Mouse (Mus musculus) stomach, postnatal 0 days (tissue): Measurements from ENCODE around the gene Shroom3. TPM values are rescaled to one million over a fixed set of nuclear protein-coding genes. Genes with fewer than 3 reads are reported as not detected.

Experiments
- ATAC-seq: fragments of 200-750 bp; cut with Nextera tagmentation; 2 replicates; pipeline ENCODE4 v1.8.0; 2017; ENCODE audit not compliant: low FRiP score, low TSS enrichment
- DNase-seq: peaks from one replicate; pipeline ENCODE4 v3.0.0-alpha.2; 2016; ENCODE audit warnings: low spot score
- H3K27ac ChIP-seq: fragments of 300-500 bp; sonication (generic); replicated peaks from 2 replicates; pipeline ENCODE4 v1.5.1; 2014; ENCODE audit warnings: mild to moderate bottlenecking, control low read depth
- H3K27me3 ChIP-seq: fragments of 300-500 bp; sonication (generic); 2 replicates; pipeline ENCODE4 v1.6.1; 2014; ENCODE audit warnings: low read length; ENCODE audit not compliant: control insufficient read depth, insufficient read depth
- H3K36me3 ChIP-seq: fragments of 300-500 bp; sonication (generic); 2 replicates; pipeline ENCODE4 v1.6.1; 2014; ENCODE audit warnings: low read length, mixed read lengths; ENCODE audit not compliant: control insufficient read depth, insufficient read depth
- H3K4me1 ChIP-seq: fragments of 300-500 bp; sonication (generic); replicated peaks from 2 replicates; pipeline ENCODE4 v1.6.1; 2014; ENCODE audit warnings: antibody characterized with exemption; ENCODE audit not compliant: control insufficient read depth, insufficient read depth
- H3K4me2 ChIP-seq: fragments of 300-500 bp; sonication (generic); replicated peaks from 2 replicates; pipeline ENCODE4 v1.6.1; 2014; ENCODE audit warnings: low read depth, mild to moderate bottlenecking, control low read depth, moderate library complexity
- H3K4me3 ChIP-seq: fragments of 300-500 bp; sonication (generic); 2 replicates; pipeline ENCODE4 v1.5.1; 2014; ENCODE audit warnings: low read depth, low read length, control low read depth
- H3K9ac ChIP-seq: fragments of 300-500 bp; sonication (generic); 2 replicates; pipeline ENCODE4 v1.6.1; 2014; ENCODE audit warnings: mild to moderate bottlenecking, low read length, control low read depth, mixed read lengths
- H3K9me3 ChIP-seq: fragments of 300-500 bp; sonication (generic); 2 replicates; pipeline ENCODE4 v1.6.1; 2016; ENCODE audit warnings: low read length; ENCODE audit not compliant: control insufficient read depth
- CTCF ChIP-seq: IDR thresholded peaks from 2 replicates; pipeline ENCODE4 v1.5.1; 2016; ENCODE audit warnings: antibody characterized with exemption, low read depth, mild to moderate bottlenecking, moderate library complexity
- EP300 ChIP-seq: optimal IDR thresholded peaks from 2 replicates; pipeline ENCODE3; 2016; ENCODE audit warnings: antibody characterized with exemption
- WGBS: fragments of 180-500 bp; shearing (Covaris S2); extraction: QIAGEN DNeasy Blood & Tissue Kit; methylation state at CpG from one replicate; pipeline ENCODE4 v1.1.7; 2014; 5-methylcytosine and 5-hydroxymethylcytosine counted together
- polyA plus RNA-seq: library from polyadenylated mRNA; unstranded; fragments of >200 nt; fragmentation: Nextera tagmentation; extraction: Ambion mirVana; gene quantifications from 2 replicates; pipeline ENCODE4 v1.2.1, GENCODE M21; 2015

Shroom3 gene
- polyA plus RNA-seq, 1 experiment from 2014 or later: 11.4 TPM

DNA sequence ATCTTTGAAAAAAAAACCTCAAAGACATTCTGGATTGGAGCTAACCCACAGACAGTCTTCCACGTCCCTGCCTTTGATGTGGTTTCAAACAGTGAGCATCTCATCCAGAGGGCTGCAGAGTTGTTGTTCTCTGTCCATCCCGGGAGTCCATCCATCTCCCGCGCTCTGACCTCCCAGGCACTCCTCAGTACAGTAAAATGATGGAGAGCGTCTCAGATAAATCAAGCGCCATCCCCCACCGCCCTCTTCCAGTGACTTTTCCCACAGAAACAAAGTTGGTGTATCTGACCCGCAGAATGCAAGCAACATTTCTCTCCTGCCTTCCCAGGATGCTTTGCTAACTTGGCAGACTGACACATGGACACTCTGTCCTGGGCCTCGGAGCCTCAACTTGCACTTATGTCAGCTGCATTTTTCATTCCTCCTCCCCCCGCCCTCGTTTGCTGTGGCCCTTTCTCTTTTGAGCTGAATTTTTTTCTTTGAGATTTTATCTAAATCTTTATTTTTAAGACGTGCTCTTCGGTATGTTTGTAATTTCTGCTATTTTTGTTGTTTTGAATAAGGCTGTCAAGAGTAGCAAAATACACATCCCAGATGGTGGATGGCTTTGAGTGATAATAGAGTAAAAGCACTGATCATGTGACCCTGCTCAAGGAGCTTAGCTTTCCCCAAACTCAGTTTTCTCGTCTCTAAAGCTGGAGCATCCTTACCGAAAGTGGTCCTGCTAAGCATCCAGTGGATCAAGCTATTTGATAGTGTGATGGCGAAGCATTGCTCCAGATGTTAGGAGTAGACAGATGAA, 9.2 kb downstream of the Shroom3 start:
- H3K36me3 ChIP-seq: no peaks in the 10 kb centered on the region
- H3K27me3 ChIP-seq: no peaks in the 10 kb centered on the region
- 43% methylated on average over 16 of the region's 16 CpGs for WGBS
- no peak overlapping the region for H3K4me3 ChIP-seq
- H3K27ac ChIP-seq: no peak overlapping the region
- no peaks in the 10 kb centered on the region for H3K9me3 ChIP-seq
- no peak for DNase-seq
- no peak for ATAC-seq
- no peaks in the 10 kb centered on the region for H3K4me1 ChIP-seq
- no peak for TF ChIP-seq CTCF
- TF ChIP-seq EP300: no peak
- no peak overlapping the region for H3K9ac ChIP-seq
- peak overlapping the region; percentile 14; the same call in 1 of the 2 replicates for H3K4me2 ChIP-seq

- H3K4me1 ChIP-seq: no peaks in the 10 kb centered on the region
- no peak overlapping the region for H3K4me2 ChIP-seq
- no peaks in the 10 kb centered on the region for H3K9me3 ChIP-seq
- 82% methylated on average over 3 of the region's 3 CpGs for WGBS
- ATAC-seq: no peak
- H3K4me3 ChIP-seq: no peak overlapping the region
- no peak overlapping the region for H3K27ac ChIP-seq
- DNase-seq: no peak
- no peak overlapping the region for H3K9ac ChIP-seq
- TF ChIP-seq EP300 (no peak), CTCF (0 out of 2 replicates have a peak, but pooled peaks have one; percentile 28)
- no peaks in the 10 kb centered on the region for H3K27me3 ChIP-seq
- H3K36me3 ChIP-seq: no peaks in the 10 kb centered on the region
Observed at GRCm38 (mm10) chr5:92693744-92694143, 10.5 kb downstream of the Shroom3 start.

DNA sequence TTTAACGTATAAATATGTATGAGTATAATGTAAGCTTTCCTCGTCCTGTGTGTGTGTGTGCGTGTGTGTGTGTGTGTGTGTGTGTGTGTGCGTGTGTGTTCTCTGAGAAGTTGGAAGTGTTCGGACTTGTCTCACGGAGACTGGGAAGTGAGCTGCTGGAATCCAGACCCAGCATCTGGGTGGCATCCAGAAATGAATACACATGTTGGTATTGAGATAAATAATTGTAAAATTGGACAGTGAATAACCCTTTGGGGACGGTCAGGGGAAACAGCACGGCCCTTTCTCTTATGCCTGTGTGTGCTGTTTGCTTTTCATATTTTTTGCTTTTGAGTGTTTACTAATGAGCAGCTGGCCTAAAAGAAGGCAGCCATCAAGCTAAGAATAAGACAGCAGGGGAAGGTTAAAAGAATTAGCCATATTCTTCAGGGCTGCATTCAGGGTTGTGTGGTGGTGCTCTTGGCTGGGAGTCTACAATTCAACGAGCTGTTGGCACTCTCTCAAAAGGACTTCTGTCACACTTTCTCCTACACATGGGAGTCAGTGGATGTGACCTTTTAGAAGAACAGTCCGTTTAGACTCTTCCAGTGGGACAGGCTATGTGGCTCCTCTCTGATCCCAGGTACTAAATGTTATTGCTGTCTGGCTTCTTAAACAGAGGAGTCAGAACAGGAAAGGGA, 11.2 kb downstream of the Shroom3 start:
- Histone ChIP-seq H3K9me3 (no peaks in the 10 kb centered on the region), H3K9ac (no peak overlapping the region), H3K4me2 (no peak overlapping the region), H3K4me3 (no peak overlapping the region), H3K36me3 (no peaks in the 10 kb centered on the region), H3K27me3 (no peaks in the 10 kb centered on the region), H3K4me1 (no peaks in the 10 kb centered on the region), H3K27ac (no peak overlapping the region)
- TF ChIP-seq CTCF: no peak
- TF ChIP-seq EP300: no peak
- DNase-seq: no peak
- ATAC-seq: no peak
- WGBS: 55% methylated on average over 10 of the region's 10 CpGs

DNA sequence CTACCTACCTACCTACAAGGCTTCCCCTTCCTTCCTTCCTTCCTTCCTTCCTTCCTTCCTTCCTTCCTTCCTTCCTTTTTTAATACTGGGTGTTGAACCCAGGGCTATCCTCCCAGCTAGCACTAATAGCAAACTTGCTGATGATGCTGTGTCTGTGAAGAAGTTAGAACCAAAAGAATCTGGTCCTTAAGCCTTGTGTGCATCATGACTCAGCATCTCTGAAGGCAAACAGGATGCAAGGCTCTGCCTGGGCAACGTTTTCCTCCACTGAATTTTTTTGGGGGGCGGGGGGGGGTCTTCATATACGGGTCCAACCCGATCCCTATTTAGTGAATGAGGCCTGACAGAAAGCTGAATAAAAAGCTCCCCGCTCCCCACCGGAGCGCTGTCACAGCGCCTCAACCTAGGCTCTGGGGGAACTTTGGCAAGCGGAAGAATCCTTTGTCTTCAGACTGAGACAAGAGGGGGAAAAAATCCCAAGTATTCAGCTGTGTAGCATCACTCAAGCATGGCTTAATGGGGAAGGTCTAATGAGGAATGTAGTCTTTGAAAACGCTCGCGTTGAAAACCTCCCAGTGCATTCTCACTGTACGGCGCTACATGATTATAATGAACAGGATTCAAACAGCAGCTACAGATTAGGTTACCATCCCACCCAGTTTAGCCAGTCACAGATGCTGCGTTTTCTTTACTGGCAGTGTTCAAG, 15.0 kb downstream of the Shroom3 start:
- ATAC-seq: no peak
- Histone ChIP-seq H3K4me3 (peak overlapping the region; percentile 8; the same call in 1 of the 2 replicates), H3K36me3 (no peaks in the 10 kb centered on the region), H3K27me3 (no peaks in the 10 kb centered on the region), H3K4me2 (peak overlapping the region; percentile 35), H3K9ac (no peak overlapping the region), H3K4me1 (no peaks in the 10 kb centered on the region), H3K27ac (no peak overlapping the region), H3K9me3 (no peaks in the 10 kb centered on the region)
- DNase-seq: no peak
- TF ChIP-seq EP300 (no peak), CTCF (no peak)
- WGBS: 5% methylated on average over 15 of the region's 15 CpGs

DNA sequence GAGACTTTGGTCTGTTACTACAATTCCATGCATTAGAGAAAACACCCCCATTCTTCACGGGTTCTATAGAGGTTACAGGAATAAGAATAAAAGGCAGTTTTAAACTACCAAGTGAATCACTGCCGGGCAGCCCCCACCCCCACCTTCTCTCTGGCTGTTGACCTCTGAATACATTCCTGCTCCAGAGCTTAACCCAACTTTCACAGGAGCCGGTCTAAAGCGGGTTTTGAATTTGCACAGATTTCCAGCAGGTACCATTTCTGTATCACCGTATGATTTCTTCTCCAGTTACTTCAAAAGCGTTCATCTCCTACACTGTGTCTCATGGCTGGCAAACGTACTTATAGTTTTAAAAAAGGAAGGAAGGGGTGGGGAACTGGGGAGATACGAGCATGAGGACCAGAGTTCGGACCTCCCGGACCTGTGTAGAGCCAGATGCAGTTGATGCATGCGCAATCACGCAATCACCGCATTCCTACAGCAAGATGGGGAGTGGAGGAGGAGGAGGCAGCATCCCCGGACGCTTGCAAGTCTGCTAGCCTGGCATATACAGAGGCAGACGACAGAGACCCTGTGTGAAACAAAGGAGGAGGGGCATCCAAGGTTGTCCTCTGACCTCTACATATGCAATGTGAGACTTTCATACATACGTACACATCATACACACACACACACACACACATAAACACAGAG, 15.7 kb downstream of the Shroom3 start:
- H3K4me2 ChIP-seq: 0 out of 2 replicates have a peak overlapping the region, but pooled peaks have one; percentile 35
- no peaks in the 10 kb centered on the region for H3K4me1 ChIP-seq
- no peak overlapping the region for H3K4me3 ChIP-seq
- 26% methylated on average over 17 of the region's 17 CpGs for WGBS
- H3K9ac ChIP-seq: no peak overlapping the region
- H3K36me3 ChIP-seq: no peaks in the 10 kb centered on the region
- no peak for TF ChIP-seq EP300
- no peak for TF ChIP-seq CTCF
- no peaks in the 10 kb centered on the region for H3K27me3 ChIP-seq
- H3K27ac ChIP-seq: no peak overlapping the region
- no peaks in the 10 kb centered on the region for H3K9me3 ChIP-seq
- ATAC-seq (no peak), DNase-seq (no peak)
